Mouse (Mus musculus) brain, embryonic 14.5 days (tissue): Measurements from ENCODE around the gene Ring1. TPM values are rescaled to one million over a fixed set of nuclear protein-coding genes. Genes with fewer than 3 reads are reported as not detected.
"Not testable (repeated sequence)": the region's sequence is repeated elsewhere in the genome, so short reads cannot be mapped to it uniquely, and the experiment has no call there.

ENCODE experiments used
- DNase-seq: peaks from one replicate; pipeline ENCODE4 v3.0.0-alpha.2; 2011; ENCODE audit warnings: low read depth
- CTCF ChIP-seq: fragments of 200-500 bp; IDR thresholded peaks from 2 replicates; pipeline ENCODE4 v1.5.1; 2012; ENCODE audit warnings: inconsistent platforms, mild to moderate bottlenecking, moderate library complexity, borderline replicate concordance; ENCODE audit not compliant: insufficient read depth, insufficient read length; ENCODE audit errors: extremely low read depth
- POLR2A ChIP-seq: fragments of 200-500 bp; IDR thresholded peaks from 2 replicates; pipeline ENCODE4 v1.6.1; 2012; ENCODE audit warnings: mild to moderate bottlenecking, inconsistent platforms, borderline replicate concordance; ENCODE audit not compliant: poor library complexity, insufficient read depth, insufficient read length, severe bottlenecking; ENCODE audit errors: extremely low read depth
- polyA plus RNA-seq: library from polyadenylated mRNA; depleted of rRNA; stranded (reverse); fragments of >200 nt; gene quantifications from 2 replicates; pipeline ENCODE4 v1.2.3, GENCODE M21; 2012

Ring1 gene
- polyA plus RNA-seq, 1 experiment = 58.8 TPM

DNA sequence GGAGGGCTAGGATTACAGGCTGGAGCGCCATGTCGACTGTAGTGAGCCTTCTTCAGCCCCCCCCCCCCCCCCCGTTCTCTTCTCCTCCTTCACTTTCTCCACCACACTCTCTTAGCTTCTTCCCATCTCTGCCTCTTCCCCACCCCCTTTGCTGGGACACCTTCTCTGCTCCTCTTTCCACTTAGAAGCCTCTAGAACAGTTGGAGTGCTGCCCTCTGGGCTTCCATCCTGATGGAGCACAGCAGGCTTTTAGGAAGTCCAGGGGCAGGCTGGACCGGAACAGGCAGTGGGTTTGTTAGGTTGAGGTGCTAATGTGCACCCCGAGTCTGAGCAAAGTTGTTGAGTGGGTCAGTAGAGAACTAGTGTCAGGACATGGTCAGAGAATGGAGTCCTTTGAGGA lies 14.3 kb downstream of the Ring1 start:
- TF ChIP-seq POLR2A (no peak), CTCF (no peak)
- no peak for DNase-seq

DNA sequence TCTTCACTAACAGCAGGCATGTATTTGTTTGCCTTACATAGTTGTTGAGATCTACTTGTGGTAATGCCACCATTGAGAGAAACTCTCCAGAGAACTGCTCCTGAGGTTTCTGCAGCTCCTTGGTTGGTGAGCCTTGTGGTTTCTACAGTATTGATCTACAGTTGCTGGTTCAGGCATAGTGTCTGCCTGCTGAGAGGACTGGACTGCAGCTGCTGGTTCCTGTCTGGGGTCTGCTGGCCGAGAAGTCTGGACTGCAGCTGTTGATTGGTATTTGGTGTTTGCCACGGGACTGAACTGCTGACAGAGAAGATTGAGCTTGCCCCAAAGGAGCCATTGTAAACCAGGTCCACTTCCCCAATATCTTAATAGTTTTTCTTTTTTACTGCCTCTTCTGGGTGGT lies 17.9 kb downstream of the Ring1 start:
- DNase-seq = no peak
- TF ChIP-seq CTCF (no peak), POLR2A (no peak)

DNA sequence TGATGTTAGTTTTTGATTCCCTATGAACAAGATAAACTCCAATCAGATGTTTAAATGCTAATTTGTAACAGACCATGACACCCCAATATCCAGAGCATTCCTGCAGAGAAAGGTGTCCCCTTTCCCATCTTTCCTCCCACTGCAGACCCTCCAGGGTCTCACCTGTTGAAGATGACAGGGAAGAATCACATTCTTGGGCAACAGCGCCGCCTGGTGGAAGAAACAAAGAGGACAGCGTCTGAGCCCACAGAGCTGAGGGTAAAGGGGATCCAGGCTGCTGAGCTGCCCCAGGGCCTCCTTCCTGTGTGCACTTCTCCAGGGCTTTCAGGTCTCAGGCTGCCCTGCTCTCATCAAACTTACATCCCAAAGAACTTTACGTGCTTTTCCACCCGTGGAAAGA lies 21.1 kb downstream of the Ring1 start:
- DNase-seq = peak; percentile 24
- no peak for TF ChIP-seq POLR2A
- peak; percentile 60; the same call in 1 of the 2 replicates for TF ChIP-seq CTCF

DNA sequence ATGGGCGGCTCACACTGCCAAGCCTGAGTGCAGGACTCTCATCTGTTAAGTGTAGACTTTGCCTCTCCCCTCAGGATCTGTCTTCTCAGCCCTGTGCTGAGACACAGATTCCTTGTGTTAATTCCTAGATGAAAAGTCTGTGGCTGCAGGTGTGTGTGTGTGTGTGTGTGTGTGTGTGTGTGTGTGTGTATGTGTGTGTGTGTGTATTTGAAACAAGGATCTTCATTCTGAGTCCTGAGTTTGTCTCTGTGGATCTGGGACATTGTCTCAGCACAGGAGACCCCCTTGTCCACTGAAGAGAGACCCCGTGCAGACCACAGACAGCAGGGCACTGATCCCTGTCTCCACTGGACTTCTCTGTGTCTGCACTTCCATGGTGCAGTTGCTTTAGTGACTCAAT lies 23.7 kb downstream of the Ring1 start:
- DNase-seq = not testable (repeated sequence)

DNA sequence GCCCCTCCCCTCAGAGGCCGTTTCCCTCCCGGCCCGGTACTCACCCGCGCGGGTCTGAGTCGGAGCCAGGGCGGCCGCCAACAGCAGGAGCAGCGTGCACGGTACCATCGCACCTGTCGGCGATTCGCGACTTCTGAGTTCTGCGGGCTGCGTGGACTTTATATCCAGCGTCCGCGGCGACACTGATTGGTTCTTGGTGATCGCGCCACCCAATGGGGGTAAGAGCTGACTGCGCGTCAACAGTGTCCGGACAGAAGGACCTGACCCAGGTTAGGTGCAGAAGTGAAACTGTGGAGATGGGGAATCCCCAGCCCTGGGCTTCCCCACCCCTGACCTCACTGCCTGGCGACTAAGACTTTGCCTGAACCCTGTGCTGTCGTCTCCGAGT lies 24.3 kb downstream of the Ring1 start, which contains the start of gene H2-K1:
Gene H2-K1, minus strand, starts transcription at position 198 of the 388 bp plus-strand sequence.
- 0 out of 2 replicates have a peak, but pooled peaks have one; percentile 15 for TF ChIP-seq POLR2A
- TF ChIP-seq CTCF = no peak; the same call in 1 of the 2 replicates

DNA sequence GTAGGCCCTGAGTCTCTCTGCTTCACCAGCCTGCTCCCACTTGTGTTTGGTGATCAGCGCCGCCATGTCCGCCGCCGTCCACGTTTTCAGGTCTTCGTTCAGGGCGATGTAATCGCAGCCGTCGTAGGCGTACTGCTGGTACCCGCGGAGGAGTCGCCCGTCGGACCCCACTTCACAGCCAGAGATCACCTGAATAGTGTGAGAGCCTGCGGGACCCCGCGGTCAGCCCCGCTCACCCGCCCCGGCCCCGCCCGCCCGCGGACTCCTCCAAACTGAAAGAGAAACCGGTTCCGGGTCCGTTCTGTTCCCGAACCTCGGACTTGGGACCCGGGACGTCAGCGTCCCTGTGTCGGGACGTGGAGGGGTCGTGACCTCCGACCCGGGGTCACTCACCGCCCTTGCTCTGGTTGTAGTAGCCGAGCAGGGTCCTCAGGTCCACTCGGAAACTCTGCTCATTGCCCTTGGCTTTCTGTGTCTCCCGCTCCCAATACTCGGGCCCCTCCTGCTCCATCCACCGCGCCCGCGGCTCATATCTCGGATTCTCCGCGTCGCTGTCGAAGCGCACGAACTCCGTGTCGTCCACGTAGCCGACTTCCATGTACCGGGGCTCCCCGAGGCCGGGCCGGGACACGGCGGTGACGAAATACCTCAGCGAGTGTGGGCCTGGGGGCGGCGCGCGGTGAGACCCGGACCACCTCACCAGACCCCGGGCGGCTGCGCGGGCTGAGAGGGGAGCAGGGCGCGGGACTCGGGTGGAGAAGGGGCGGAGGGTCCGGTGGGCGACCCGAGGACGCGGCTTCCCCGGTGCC lies 24.9 kb downstream of the Ring1 start:
- TF ChIP-seq POLR2A (no peak), CTCF (no peak)
- DNase-seq = peak; percentile 5

More for the DNA sequence above, 24.3 kb downstream of the Ring1 start, which contains the start of gene H2-K1:
- peak; percentile 62 for DNase-seq

DNA sequence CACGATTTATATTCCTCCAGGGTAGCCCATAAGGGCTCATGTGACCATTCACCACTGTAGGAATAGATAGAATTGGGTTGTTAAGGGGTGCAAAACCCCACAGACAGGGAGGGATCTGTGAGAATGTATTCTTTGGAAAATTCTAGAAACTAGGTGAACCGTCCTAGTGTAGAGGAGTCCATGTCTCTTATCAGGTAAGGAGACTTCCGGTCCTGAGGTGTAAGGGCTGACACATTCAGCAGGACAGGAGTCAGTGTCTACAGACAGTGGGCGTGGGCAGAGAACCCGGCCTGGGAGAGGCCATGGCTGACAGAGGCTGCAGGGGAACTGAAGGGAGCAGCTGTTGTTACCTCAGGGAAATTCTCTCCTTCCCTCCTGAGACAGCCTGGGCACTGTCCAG lies 25.8 kb downstream of the Ring1 start:
- not testable (repeated sequence) for DNase-seq

DNA sequence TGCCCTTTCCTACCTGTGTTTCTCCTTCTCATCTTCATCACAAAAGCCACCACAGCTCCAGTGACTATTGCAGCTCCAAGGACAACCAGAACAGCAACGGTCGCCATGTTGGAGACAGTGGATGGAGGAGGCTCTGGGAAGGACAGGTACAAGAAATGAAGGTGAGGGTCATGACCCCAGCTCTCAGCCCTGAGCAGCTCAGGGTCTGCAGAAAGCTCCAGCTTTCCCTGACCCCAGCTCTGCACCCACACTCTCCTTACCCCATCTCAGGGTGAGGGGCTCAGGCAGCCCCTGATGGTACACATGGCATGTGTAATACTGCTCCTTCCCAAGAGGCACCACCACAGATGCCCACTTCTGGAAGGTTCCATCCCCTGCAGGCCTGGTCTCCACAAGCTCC lies 27.5 kb downstream of the Ring1 start:
- DNase-seq = not testable (repeated sequence)

DNA sequence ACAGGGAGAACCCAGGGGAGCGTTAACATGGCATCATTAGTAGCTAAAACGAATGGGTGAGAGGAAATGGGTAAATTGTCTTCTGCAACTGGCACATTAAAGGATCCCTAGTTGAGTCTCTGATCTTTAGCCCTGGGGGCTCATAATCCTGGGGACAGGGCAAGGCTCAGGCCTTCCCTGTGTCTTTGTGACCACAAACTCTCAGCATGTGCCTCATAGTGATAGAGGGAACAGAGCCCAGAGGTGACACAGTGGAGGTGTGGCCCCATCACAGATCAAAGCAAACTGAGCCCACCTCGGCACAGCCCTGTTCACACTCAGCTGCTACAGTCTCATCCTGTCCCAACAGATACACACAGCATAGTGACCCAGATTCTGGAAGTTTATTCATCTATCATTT lies 28.8 kb downstream of the Ring1 start:
- DNase-seq = no peak
- TF ChIP-seq CTCF (no peak), POLR2A (no peak)

DNA sequence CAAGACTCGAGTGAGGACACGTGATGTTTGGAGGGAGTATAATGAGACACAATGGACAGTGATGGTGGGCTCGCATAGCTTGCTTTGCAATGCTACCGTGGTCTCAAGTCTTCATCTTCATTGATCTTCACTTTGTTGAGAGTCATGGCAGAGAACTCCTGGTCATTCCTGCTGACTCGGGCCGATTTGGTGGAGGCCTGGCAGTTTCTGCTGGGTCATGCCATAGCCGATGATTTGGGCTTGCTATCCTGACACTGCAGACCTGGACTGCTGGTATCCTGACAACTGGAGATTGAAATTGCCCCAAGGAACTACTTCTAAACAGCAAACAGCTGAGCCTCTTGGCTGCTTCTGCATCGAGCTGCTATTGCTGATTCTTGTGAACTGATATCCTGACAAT lies 29.5 kb downstream of the Ring1 start:
- DNase-seq = no peak
- TF ChIP-seq CTCF (no peak), POLR2A (no peak)

DNA sequence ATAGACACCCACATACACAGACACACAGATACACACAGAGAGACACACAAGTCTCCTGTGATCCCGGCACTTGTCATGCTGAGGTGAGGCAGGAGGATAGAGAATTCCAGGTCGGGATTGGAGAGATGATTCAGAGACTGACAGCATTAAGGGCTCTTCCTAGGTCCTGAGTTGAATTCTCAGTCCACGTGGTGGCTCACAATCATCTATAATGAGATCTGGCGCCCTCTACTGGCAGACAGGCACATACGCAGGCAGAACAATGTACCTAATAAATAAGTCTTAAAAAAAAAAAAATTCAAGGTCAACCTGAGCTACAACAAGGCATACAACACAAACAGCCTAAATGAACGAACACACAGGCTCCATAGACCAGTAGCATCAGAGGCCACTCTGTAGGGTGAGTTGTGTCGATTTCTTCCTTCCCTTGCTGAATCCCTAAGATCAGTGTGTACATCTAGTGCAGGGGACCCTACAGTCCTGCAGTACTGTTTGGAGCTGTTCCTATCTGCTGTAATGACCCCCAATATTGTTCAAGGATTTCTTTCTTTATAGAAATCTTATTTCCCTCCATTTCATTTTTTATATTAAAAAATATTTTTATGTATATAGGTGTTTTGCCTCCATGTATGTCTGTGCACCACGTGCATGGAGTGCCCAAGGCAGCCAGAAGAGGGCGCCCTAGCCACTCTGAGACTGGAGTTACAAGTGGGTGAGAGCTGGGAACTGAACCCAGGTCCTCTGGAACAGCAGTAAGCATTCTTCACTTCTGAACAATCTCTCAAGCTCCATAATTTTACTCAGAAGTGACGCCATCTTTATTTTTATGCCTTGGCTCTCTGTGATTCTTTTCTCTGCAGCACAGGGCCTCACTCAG lies 32.5 kb downstream of the Ring1 start:
- DNase-seq = peak; percentile 90
- peak; percentile 75; the same call in 1 of the 2 replicates for TF ChIP-seq CTCF
- TF ChIP-seq POLR2A = no peak

DNA sequence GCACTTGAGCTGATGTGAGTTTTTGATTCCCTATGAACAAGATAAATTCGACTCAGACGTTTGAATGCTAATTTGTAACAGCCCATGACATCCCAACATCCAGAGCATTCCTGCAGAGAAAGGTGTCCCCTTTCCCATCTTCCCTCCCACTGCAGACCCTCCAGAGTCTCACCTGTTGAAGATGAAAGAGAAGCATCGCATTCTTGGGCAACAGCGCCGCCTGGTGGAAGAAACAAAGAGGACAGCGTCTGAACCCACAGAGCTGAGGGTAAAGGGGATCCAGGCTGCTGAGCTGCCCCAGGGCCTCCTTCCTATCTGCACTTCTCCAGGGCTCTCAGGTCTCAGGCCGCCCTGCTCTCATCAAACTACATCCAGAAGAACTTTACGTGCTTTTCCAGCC lies 42.3 kb downstream of the Ring1 start:
- peak; percentile 55 for TF ChIP-seq CTCF
- DNase-seq = peak; percentile 51
